Mouse (Mus musculus) heart, postnatal 10 days (tissue): ENCODE results near the gene Trim46. TPM values are rescaled to one million over a fixed set of nuclear protein-coding genes. Genes with fewer than 3 reads are reported as not detected.
"Not testable (repeated sequence)": the region's sequence is repeated elsewhere in the genome, so short reads cannot be mapped to it uniquely, and the experiment has no call there.

Source experiments
- DNase-seq, 2 experiments: peaks; one replicate each; pipeline ENCODE4 v3.0.0; 2021
- intact Hi-C: fragments of 180-260 bp; cut with DNase I; formaldehyde crosslinking; loops from one replicate; pipeline ENCODE4 v1.15.1; 2025
- total RNA-seq, 2 experiments: library from RNA; stranded (reverse); gene quantifications; 2 replicates each; pipeline ENCODE4 v1.2.3; 2021

Gene Trim46
- total RNA-seq, 2 experiments from 2014 or later = 0.77 to 1.1 TPM

DNA sequence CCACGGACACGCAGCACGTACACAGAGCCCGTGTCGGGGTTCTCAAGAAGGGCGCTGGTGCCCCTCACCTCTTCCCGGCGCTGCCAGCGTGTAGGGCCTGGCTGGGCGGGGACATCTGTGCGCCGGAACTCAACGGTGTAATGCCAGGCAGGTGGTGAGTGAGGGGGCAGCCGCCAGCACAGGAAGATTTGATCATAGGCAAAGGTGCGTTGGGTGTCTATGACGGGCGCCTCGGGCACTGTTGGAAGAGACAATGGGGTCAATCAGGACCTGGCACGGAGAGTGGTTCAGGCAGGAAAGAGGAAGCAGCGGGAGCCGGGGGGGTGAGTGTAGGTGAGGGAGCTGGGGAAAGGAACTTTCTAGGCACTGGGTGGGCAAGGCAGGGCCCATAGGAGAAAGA is 8.4 kb downstream of the Trim46 start:
- intact Hi-C loops = no loop called here
- no peak for DNase-seq

GRCm38 (mm10) chr3:89236516-89236915 is 9.6 kb downstream of the Trim46 start:
- intact Hi-C loops = no loop called here
- no peak for DNase-seq

DNA sequence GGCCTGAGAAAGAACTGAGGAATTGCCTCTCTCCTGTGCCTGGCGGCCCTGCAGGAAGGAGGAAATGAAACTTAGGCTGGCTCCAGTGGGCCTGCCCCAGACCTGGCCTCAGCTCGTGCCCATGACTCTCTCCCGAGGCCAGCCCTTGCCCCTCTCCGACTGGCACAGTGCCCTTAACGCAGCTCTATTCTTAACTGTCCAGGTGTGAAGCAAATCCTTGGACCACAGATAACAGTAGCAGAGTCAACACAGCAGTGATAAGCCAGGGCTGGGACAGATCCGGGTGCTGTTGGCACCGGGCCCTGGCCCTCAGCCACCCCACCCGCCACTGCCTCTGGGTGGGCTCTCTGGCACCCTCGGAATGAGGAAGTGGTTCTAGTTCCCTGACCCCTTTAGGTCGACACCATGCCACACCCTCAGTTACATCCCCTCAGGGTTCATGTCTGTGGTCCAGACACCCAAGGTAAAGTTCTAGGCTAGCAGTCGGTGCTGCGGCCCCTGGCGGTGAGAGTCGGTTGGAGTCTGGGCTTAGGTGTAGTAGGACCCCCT is 12.5 kb downstream of the Trim46 start:
- intact Hi-C loops = no loop called here
- DNase-seq = peak; percentile 44 to 55

DNA sequence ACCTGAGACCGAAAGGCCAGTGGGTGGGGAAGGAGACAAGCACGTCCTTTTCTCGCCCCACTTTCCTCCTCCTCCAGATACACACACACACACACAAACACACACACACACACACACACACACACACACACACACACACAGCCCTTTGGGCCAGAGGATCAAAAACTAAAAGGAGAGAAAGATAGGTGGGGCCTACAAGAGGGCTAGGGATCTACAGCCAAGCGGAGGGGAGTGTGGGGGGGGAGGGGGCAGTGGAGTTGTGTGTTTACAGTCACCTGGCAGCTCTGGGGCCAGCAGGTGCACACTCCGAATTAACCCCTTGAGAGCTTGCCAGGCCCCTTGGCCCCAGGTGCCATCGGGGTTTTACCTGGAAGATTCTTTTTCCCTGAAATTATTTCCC is 13.5 kb downstream of the Trim46 start:
- intact Hi-C loops = no loop called here
- DNase-seq = no peak

DNA sequence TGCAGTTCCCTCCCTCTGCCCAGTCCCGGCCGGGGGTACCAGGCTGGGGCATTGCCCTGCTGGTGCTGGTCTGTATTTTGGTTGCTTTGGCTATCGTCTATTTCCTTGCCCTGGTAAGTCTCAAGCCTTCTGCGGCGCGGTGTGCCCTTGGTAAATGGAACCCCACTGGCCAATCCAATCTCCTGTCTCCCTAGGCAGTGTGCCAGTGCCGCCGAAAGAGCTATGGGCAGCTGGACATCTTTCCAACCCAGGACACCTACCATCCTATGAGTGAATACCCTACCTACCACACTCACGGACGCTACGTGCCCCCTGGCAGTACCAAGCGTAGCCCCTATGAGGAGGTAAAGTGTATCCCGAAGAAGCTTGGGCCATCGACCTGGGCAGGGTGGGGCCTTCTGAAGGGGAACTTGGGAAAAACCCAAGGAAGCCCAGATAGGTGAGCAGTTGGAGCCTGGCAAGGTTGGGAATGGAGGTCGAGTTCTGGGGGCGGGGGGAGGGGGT is 14.3 kb downstream of the Trim46 start:
- intact Hi-C loops = no loop called here

DNA sequence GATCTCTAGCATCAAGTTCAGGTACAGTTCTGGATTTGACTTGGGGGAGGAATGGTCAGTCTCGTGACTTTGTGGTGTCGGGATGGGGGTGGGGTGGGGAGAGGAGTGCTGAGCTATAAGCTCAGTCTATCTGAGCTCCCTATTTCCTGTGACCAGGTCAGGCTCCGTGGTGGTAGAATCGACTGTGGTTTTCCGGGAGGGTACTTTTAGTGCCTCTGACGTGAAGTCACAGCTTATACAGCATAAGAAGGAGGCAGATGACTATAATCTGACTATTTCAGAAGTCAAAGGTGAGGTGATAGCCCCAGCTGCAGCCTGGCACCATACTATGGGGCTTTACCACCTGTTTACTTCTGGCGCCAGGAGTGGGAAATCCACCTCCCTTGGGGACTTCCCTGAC is 14.8 kb downstream of the Trim46 start:
- intact Hi-C loops = no loop called here
- no peak for DNase-seq

More for the DNA sequence above, 14.3 kb downstream of the Trim46 start:
- no peak for DNase-seq

DNA sequence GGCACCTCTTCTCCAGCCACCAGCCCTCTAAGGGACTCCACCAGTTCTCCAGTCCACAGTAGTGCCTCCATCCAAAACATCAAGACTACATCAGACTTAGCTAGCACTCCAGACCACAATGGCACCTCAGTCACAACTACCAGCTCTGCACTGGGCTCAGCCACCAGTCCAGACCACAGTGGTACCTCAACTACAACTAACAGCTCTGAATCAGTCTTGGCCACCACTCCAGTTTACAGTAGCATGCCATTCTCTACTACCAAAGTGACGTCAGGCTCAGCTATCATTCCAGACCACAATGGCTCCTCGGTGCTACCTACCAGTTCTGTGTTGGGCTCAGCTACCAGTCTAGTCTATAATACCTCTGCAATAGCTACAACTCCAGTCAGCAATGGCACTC is 15.5 kb downstream of the Trim46 start:
- DNase-seq = no peak
- intact Hi-C loops = no loop called here

DNA sequence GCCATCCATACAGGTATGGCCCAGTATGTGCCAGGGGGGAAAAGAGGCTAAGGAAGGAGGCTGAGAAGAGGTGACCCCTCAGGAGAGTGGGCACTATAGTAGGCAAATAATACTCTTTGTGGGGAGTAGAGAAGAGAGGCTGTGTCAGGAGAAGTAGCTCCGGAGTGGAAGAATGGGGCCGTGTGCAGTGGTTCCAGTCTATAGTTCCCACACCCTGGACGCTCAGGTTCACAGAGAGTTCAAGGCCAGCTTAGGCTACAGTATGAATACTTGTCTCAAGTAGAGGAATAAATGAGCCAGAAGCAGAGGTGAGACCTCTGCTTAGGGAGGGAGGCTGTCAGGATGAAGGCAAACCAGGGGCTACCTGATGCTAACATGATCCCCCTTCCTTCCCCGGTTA is 16.8 kb downstream of the Trim46 start:
- intact Hi-C loops = no loop called here
- DNase-seq = no peak

GRCm38 (mm10) chr3:89228836-89229235 is 17.3 kb downstream of the Trim46 start, which contains the start of gene Muc1:
TSS of gene Muc1 (plus strand) at chr3:89229057.
- DNase-seq = no peak
- intact Hi-C loops = no loop called here

DNA sequence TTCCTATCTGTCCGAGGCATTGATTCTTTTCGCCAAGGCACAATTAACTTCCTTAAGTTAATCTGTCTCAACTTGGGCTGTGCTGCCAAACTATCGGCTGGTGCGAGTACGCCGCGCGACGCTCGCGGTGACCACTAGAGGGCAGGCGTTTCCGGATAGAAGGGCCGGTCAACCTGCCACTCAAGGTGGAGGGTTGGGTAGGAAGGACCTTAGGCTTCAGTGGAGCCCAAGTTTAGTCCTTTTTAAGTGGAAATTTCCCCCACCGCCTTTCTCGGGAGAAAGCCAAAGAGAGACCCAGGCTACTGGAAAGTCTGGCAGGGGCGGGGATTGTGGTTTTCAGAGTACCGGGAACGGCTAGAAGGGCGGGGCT is 17.9 kb downstream of the Trim46 start:
- intact Hi-C loops = no loop called here
- DNase-seq = peak; percentile 92 to 94

DNA sequence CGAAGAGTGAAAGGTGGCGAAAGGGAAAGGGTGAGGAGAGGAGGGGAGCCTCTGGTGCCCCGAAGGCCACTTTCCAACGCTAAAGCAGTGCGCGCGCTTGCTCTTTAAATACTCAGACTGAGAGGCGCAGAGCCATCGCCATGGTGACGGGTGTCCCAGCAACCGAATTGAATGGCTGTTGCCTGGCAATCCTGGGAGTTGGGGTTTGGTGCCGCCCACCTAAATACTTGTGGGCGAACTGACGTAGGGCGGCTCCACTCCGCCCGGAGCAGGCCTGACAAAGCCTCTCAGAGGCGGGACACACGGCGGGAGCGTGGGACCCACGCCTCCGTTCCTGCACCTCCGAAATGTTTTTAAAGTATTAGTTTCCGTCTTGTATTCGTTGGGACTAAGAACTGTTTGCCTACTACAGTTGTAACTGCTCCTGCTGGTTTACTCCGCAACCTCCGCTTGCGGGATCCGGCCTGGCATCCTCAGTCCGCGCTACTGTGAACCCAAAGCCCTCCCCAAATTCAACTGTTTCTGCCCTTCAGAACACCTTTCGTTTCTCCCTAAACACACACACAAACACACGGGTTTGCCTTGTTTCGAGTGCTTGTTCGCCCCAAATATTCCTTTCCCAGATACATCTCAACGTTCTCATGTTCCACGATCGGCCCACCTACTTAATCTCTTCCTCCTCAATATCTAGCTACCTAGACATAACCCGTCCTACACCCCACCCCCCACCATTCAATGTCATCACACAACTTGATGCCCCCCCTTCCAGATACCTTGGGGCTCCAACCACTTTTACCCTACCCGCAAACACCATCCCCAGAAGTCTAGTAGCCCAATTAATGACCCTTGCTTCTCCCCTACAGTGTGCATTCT is 18.6 kb downstream of the Trim46 start:
- peak; percentile 89 to 90 for DNase-seq
- intact Hi-C loops = no loop called here

DNA sequence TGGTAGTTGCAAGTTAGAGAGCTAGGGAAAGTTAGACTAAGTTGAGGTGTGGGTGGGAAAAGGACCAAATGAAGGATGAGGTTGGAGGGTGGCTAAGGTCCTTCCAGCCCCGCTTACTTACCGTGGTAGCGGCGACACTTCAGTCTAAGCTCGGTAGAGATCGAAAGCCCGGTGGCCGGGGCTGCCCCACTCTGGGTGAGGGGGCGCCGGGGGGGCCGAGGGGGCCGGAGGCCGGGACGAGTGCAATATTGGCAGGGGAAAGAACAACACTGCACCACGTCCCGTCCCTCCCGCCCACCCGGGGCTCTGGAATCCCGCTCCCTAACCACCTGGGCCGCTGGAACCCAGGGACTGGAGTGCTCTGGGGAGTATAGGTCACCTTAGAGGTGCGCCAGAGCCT is 19.2 kb downstream of the Trim46 start, which contains the start of gene Mtx1:
TSS of gene Mtx1 (minus strand) at position 189 of the 400 bp plus-strand sequence.
- no peak for DNase-seq
- intact Hi-C loops = no loop called here

DNA sequence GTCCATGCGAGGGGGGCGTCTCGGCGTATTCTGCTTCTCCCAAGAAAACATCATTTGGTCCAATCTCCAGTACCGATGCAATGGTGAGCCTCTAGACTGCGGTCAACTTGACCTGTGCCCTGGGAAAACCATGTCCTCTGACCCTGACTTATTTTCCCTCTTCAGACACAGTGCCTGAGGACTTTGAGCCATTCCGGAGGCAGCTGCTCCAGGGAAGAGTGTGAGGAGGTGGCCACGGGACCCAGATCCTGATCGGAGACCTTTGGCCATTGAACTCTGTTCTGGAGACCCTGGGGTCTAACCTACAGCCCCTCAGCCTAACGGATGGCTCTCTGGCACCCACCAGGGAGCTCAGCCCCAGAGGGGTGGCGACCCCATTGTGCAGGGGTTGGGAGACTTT is 19.7 kb downstream of the Trim46 start:
- intact Hi-C loops = no loop called here
- DNase-seq = no peak

DNA sequence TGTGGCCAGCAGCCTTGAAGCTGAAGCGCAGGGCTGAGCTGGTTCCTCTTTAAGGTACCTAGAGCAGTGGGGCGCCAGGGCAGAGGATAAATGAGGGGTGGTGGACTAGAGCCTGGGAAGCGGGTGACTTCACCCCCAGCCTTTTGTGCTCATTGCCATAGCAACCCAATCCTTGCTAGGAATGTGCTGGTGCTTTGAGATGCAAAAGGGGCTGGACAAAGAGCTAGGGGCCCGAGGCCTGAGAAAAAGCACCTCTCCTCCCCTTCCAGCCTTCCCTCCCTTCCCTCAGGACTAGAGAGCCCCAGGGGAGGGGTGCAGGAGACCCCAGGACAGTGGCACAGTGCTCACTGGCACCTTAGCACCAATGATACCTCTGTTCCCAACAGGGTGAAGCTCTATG is 20.2 kb downstream of the Trim46 start:
- intact Hi-C loops = no loop called here

DNA sequence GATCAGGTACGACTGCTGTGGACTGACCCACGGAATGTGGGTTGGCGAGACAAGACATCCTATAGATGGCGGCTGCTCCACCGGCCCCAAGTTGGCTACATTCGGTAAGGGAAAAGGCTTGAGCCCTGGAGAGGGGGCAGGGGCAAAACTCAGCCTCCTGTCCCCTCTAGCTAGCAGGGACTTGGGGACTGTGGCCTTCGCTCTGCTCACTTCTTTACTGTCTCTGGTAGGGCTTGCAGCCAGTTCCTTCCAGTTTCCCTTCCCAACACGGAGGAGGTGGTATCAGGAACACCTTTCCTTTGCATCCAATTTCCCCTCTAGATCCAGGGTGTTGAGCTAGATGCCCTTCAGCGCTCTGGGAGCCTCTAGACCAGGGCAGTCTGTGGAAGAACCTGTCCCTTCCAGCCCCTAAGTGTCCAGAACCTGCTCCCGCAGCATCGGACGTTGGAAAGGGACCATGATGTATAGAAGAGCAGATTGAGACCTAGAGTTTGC is 20.7 kb downstream of the Trim46 start:
- intact Hi-C loops = no loop called here
- no peak for DNase-seq

More for the DNA sequence above, 20.2 kb downstream of the Trim46 start:
- no peak for DNase-seq

- intact Hi-C loops = no loop called here
- DNase-seq = no peak
Measured at GRCm38 (mm10) chr3:89224796-89225195, 21.3 kb downstream of the Trim46 start.

GRCm38 (mm10) chr3:89221167-89221566 is 24.9 kb downstream of the Trim46 start:
- intact Hi-C loops = no loop called here
- no peak for DNase-seq

DNA sequence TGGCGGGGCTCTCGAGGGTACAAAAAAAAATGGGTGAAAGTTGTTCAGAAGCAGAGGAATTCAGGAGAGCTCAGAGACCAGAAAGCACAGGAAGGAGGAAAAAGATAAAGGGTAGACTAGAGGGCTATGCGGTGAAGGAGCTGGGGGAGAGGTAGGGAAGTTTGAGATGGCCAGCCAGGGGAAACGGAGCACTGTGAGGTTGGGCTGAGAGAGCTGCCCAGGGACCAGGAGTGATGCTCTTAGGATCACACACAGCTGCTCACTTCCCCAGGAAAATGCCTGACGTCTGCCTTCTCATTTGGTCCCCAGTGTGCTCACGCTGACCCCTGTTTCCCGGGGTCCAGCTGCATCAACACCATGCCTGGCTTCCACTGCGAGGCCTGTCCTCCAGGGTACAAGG is 26.6 kb downstream of the Trim46 start:
- no peak for DNase-seq
- intact Hi-C loops = no loop called here

GRCm38 (mm10) chr3:89218271-89218670 is 27.8 kb downstream of the Trim46 start:
- intact Hi-C loops = no loop called here
- DNase-seq = no peak

GRCm38 (mm10) chr3:89216407-89216806 is 29.7 kb downstream of the Trim46 start:
- intact Hi-C loops = loop anchor here (1.0 kb wide), 3 partner anchors 20 to 126 kb away; no protein-coding TSS in a partner anchor
- DNase-seq = not testable (repeated sequence)

DNA sequence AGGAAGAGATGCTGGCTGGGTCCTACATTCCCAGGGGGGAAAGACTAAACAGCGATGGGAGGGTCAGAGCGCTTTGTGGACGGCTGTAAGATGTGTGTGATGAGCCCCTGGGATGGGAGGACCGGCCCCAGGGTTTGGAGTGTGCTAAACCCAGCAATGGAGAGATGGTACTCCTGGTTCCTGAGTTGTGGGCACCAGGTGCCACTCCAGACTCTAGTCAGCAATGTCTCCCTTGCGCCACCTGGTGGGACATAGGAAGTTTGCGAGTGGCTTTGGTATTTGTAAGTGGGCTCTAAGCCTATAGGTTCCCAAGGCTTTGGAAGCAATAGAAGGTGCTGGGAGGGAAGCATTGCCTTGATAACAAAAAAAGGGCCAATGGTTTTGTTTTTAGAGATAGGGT is 30.3 kb downstream of the Trim46 start:
- DNase-seq = peak; percentile 86 to 91
- intact Hi-C loops = loop anchor here (1.0 kb wide), 3 partner anchors 20 to 126 kb away; no protein-coding TSS in a partner anchor
